Mouse (Mus musculus) bone marrow, adult 2 months (tissue): Measurements from ENCODE around the gene Grm6. TPM values are rescaled to one million over a fixed set of nuclear protein-coding genes. Genes with fewer than 3 reads are reported as not detected.

ENCODE experiments used
- H3K27ac ChIP-seq: fragments of 200-500 bp; 2 replicates; pipeline ENCODE4 v1.5.1; 2012; ENCODE audit warnings: low read depth, mild to moderate bottlenecking, control low read depth, inconsistent platforms, low read length; ENCODE audit not compliant: control insufficient read depth, poor library complexity, insufficient read depth
- H3K4me1 ChIP-seq: fragments of 200-500 bp; 2 replicates; pipeline ENCODE4 v1.6.1; 2011; ENCODE audit warnings: low read length; ENCODE audit not compliant: control insufficient read depth, insufficient read depth
- H3K4me3 ChIP-seq: fragments of 200-500 bp; replicated peaks from 2 replicates; pipeline ENCODE3; 2011; ENCODE audit warnings: mild to moderate bottlenecking, low read depth, low read length, control low read depth; ENCODE audit not compliant: control insufficient read depth
- CTCF ChIP-seq: fragments of 200-500 bp; IDR thresholded peaks from 2 replicates; pipeline ENCODE4 v1.5.1; 2011; ENCODE audit warnings: low read length, control low read depth; ENCODE audit not compliant: control insufficient read depth, insufficient read depth
- POLR2A ChIP-seq: fragments of 200-500 bp; IDR thresholded peaks from 2 replicates; pipeline ENCODE4 v1.6.1; 2011; ENCODE audit warnings: low read depth, mild to moderate bottlenecking, control low read depth, low read length, borderline replicate concordance; ENCODE audit not compliant: control insufficient read depth
- WGBS: fragments of 180-500 bp; shearing (Covaris S2); methylation state at CpG from one replicate; pipeline ENCODE4 v1.1.7; 2018; 5-methylcytosine and 5-hydroxymethylcytosine counted together
- polyA plus RNA-seq: library from polyadenylated mRNA; stranded (reverse); fragments of >200 nt; gene quantifications from 2 replicates; pipeline ENCODE4 v1.2.4, GENCODE M21; 2011; ENCODE audit warnings: low replicate concordance; ENCODE audit not compliant: missing spikeins, insufficient read depth, insufficient read length

Grm6 gene
- polyA plus RNA-seq, result 0.59 TPM in 1 of 2 replicates, not detected in the other

GRCm38 (mm10) chr11:50850177-50850735, at the start of gene Grm6:
Gene Grm6 (plus strand): TSS chr11:50850685.
- Histone ChIP-seq H3K4me1 (no peaks in the 10 kb centered on the region), H3K4me3 (peak within 1 kb of the TSS; percentile 24), H3K27ac (no peak within 1 kb of the TSS)
- 2% methylated on average over 11 of the region's 11 CpGs for WGBS
- no peak for TF ChIP-seq CTCF
- no peak for TF ChIP-seq POLR2A

DNA sequence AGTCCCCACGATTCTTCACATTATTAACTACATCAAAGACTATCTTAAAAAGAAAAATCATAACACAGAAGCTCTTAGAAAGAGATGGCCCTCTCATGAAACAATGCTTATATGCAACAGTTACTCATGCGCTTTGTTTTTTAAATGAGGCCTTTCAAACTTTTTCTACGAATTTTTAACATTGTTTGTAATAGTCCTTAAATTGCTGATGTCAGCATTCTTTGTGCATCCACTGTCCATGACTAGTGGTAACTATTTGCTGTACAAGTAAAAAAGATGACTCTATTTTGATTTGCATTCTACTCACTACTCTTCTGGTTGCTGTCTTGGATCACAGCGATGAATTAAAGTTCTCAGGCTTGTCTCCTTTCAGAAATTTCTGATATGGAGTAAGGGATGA, 36.3 kb upstream of the Grm6 start:
- TF ChIP-seq POLR2A (no peak), CTCF (no peak)

DNA sequence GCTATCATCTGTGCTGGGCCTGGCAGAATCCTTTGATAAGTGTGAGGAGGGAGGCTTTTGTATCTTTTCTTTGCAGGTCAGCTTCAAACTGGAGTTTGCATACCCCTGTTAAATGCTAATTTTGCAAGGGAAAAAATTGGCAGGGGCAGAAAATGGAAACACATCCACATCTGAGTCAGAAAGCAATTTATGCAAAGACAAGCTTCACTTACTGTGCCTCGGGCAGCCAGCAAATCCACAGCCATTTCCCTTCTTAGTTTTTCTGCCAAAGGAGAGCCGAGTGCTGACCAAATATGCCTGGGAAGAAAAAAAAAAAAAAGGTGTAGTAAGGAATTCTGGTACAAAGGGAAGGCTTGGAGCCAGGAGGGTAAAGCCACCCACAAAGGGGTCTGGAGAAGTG, 24.3 kb upstream of the Grm6 start:
- Histone ChIP-seq H3K4me1 (peaks cover 1% of the 10 kb centered on the region; the same call in 1 of the 2 replicates), H3K27ac (no peak overlapping the region), H3K4me3 (no peak overlapping the region)
- WGBS, result 63% methylated on average over 2 of the region's 2 CpGs
- TF ChIP-seq CTCF (no peak), POLR2A (no peak)

More for the DNA sequence above, 36.3 kb upstream of the Grm6 start:
- WGBS, result 84% methylated on average over 4 of the region's 4 CpGs
- H3K4me1 ChIP-seq, result no peaks in the 10 kb centered on the region
- no peak overlapping the region for H3K4me3 ChIP-seq
- no peak overlapping the region for H3K27ac ChIP-seq

DNA sequence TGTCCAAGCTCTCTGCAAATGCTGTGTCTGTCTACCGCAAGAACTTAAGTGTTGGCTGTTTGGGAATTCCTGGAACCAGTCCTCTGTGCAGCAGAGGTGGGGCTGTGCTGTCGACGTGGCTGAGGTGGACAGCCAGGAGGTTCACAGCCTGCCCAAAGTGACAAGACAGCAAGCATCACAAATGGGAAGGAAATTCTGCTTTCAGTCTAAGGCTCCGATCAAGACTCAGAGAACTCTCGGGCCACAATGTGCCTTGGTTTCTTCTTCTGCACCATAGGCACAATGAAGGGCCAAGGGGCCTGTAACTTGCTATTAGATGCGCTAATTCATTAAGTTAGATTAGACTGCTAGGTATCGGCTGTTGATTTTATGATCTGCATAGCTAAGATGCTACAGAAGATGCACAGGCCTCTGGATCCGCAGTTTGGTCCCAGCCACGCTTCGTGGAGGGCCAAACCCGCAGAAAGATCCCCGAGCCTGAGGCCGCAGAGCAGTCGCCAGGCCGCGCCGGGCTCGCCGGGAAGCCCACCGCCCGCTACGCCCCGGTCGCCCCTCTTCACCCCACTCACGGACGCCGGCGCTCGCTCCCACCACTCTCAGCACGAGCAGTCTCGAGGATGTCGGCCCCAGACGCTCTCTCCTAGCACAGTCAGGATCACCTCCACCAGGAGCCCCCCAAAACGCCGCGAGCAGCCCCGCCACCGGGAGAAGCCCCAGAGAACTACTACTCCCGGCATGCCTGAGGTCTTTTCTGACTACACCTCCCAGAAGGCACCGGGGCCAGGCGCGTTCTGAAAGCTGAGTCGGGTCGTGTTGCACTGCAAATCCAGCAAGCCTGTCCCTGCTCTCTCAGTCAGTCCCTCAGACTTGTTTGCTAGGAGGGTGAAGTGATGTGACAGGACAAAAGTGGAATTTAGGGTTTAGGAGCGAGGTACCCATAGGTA, 23.2 kb upstream of the Grm6 start, which contains the start of gene Zfp354c:
Gene Zfp354c (minus strand): TSS at position 715 of the 944 bp plus-strand sequence.
- TF ChIP-seq POLR2A, result no peak
- Histone ChIP-seq H3K4me1 (peaks cover 1% of the 10 kb centered on the region; the same call in 1 of the 2 replicates), H3K4me3 (peak within 1 kb of the TSS; percentile 93), H3K27ac (no peak within 1 kb of the TSS)
- 2% methylated on average over 45 of the region's 45 CpGs for WGBS

DNA sequence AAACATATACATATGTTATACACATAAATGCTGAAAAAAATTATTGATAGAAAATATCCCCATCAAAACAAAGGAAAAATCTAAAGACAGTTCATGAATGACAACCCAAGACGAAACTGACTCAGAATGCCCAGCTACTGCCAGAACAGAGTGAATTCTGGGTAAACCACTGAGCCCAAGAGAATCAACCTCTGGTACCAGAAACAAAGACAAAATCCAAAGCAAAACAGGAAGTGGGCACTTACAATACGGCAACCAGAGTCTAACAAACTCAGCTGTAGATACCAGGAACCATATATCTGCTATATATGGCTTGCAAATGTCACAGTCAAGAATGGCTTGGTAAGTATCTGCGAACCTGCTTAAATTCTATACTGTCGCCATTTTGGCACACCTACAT, 14.8 kb upstream of the Grm6 start:
- no peak overlapping the region for H3K4me3 ChIP-seq
- H3K4me1 ChIP-seq, result no peaks in the 10 kb centered on the region; the same call in 1 of the 2 replicates
- H3K27ac ChIP-seq, result no peak overlapping the region
- WGBS, result 42% methylated on average over 4 of the region's 4 CpGs
- no peak for TF ChIP-seq POLR2A

- Histone ChIP-seq H3K4me3 (peak within 1 kb of the TSS; percentile 24), H3K27ac (no peak within 1 kb of the TSS; the same call in 1 of the 2 replicates)
- WGBS, result 22% methylated on average over 22 of the region's 22 CpGs
Measured at GRCm38 (mm10) chr11:50841023-50841735, 9.3 kb upstream of the Grm6 start, which contains the start of gene Zfp879. Gene Zfp879 (minus strand): TSS chr11:50841552.

GRCm38 (mm10) chr11:50845951-50846350, 4.5 kb upstream of the Grm6 start:
- no peak overlapping the region for H3K4me3 ChIP-seq
- no peak overlapping the region for H3K27ac ChIP-seq
- WGBS, result 88% methylated on average over 3 of the region's 3 CpGs
- no peak for TF ChIP-seq CTCF
- no peak for TF ChIP-seq POLR2A
- no peaks in the 10 kb centered on the region for H3K4me1 ChIP-seq

More at GRCm38 (mm10) chr11:50841023-50841735, 9.3 kb upstream of the Grm6 start, which contains the start of gene Zfp879:
- no peaks in the 10 kb centered on the region for H3K4me1 ChIP-seq
- TF ChIP-seq POLR2A, result 0 out of 2 replicates have a peak, but pooled peaks have one; percentile 18
- TF ChIP-seq CTCF, result no peak

- Histone ChIP-seq H3K4me3 (no peak overlapping the region), H3K27ac (no peak overlapping the region), H3K4me1 (no peaks in the 10 kb centered on the region)
- 75% methylated on average over 5 of the region's 5 CpGs for WGBS
- TF ChIP-seq CTCF (peak; percentile 26; the same call in 1 of the 2 replicates), POLR2A (no peak)
Measured at GRCm38 (mm10) chr11:50847047-50847446, 3.4 kb upstream of the Grm6 start.
